ENCODE assay signal across 7 mouse cellular contexts in genomic region chr4:147443554-147443927, GRCm38 (mm10). TPM values are rescaled to one million over a fixed set of nuclear protein-coding genes. Genes with fewer than 3 reads are reported as not detected.
DNase-seq lines count a peak whose midpoint lies in the region; ATAC-seq and TF ChIP-seq lines count a peak whose summit lies in the region.
"Not testable (repeated sequence)": the region's sequence is repeated elsewhere in the genome, so short reads cannot be mapped to it uniquely, and the experiment has no call there.

No protein-coding gene starts in this region.

- H3K27ac ChIP-seq in brown adipose tissue, adult 24 weeks (replicated peaks; ENCODE audit: low read depth, low read length): peak overlapping the region; percentile 86
- not testable (repeated sequence) for H3K27ac ChIP-seq in forebrain, embryonic 14.5 days (ENCODE audit: low read depth, low read length); intestine, embryonic 16.5 days (ENCODE audit: low read length); lung, embryonic 16.5 days (ENCODE audit: low read length); neural tube, embryonic 12.5 days
- peak overlapping the region; percentile 81 for H3K27ac ChIP-seq in heart, embryonic 16.5 days (ENCODE audit: low read length)
- H3K27ac ChIP-seq in limb, embryonic 14.5 days (replicated peaks; ENCODE audit: low read depth, low read length): peak overlapping the region; percentile 86; the same call in 1 of the 2 replicates

- peak overlapping the region; percentile 80 for H3K9ac ChIP-seq in forebrain, embryonic 14.5 days (ENCODE audit: low read length)
- peak overlapping the region; percentile 95 for H3K9ac ChIP-seq in heart, embryonic 16.5 days (ENCODE audit: low read length)
- H3K9ac ChIP-seq in intestine, embryonic 16.5 days (ENCODE audit: low read depth, low read length): peak overlapping the region; percentile 83
- H3K9ac ChIP-seq in limb, embryonic 14.5 days (ENCODE audit: low read depth, low read length, severe bottlenecking): peak overlapping the region; percentile 94
- H3K9ac ChIP-seq in lung, embryonic 16.5 days (ENCODE audit: low read length): peak overlapping the region; percentile 78; the same call in 1 of the 2 replicates
- H3K9ac ChIP-seq in neural tube, embryonic 12.5 days: peak overlapping the region; percentile 83; the same call in 1 of the 2 replicates

- H3K4me2 ChIP-seq in forebrain, embryonic 14.5 days (ENCODE audit: low read length): peak overlapping the region; percentile 76
- peak overlapping the region; percentile 92 for H3K4me2 ChIP-seq in heart, embryonic 16.5 days (ENCODE audit: low read depth, low read length)
- peak overlapping the region; percentile 96 for H3K4me2 ChIP-seq in intestine, embryonic 16.5 days (ENCODE audit: low read depth, low read length)
- peak overlapping the region; percentile 88 for H3K4me2 ChIP-seq in limb, embryonic 14.5 days (replicated peaks; ENCODE audit: low read depth, low read length, severe bottlenecking)
- H3K4me2 ChIP-seq in lung, embryonic 16.5 days (ENCODE audit: low read depth, low read length): peak overlapping the region; percentile 79
- H3K4me2 ChIP-seq in neural tube, embryonic 12.5 days (replicated peaks): peak overlapping the region; percentile 88

- H3K9me3 ChIP-seq in forebrain, embryonic 14.5 days (replicated peaks; ENCODE audit: control insufficient read depth, low read length); heart, embryonic 16.5 days (replicated peaks; ENCODE audit: control insufficient read depth, low read length); intestine, embryonic 16.5 days (ENCODE audit: control insufficient read depth, low read length); limb, embryonic 14.5 days (ENCODE audit: control insufficient read depth, low read length); lung, embryonic 16.5 days (ENCODE audit: control insufficient read depth, low read length); neural tube, embryonic 12.5 days: not testable (repeated sequence)

- TF ChIP-seq POLR2A in limb, embryonic 14.5 days (IDR thresholded peaks at IDR 0.05; ENCODE audit: borderline replicate concordance, extremely low read depth, insufficient read depth, insufficient read length): not testable (repeated sequence)

- WGBS in forebrain, embryonic 14.5 days: 48% methylated on average over 8 of the region's 8 CpGs
- WGBS in heart, embryonic 16.5 days: 32% methylated on average over 8 of the region's 8 CpGs
- 45% methylated on average over 8 of the region's 8 CpGs for WGBS in intestine, embryonic 16.5 days
- WGBS in limb, embryonic 14.5 days: 35% methylated on average over 8 of the region's 8 CpGs
- WGBS in lung, embryonic 16.5 days: 32% methylated on average over 8 of the region's 8 CpGs
- 41% methylated on average over 8 of the region's 8 CpGs for WGBS in neural tube, embryonic 12.5 days

- not testable (repeated sequence) for H3K36me3 ChIP-seq in forebrain, embryonic 14.5 days (ENCODE audit: control insufficient read depth, insufficient read depth, low read length); heart, embryonic 16.5 days (ENCODE audit: control insufficient read depth, insufficient read depth); intestine, embryonic 16.5 days (ENCODE audit: control insufficient read depth, insufficient read depth, low read length); limb, embryonic 14.5 days (ENCODE audit: control insufficient read depth, insufficient read depth, low read length); lung, embryonic 16.5 days (ENCODE audit: control insufficient read depth, insufficient read depth, low read length); neural tube, embryonic 12.5 days

- not testable (repeated sequence) for DNase-seq in forebrain, embryonic 14.5 days (ENCODE audit: low spot score); limb, embryonic 14.5 days (ENCODE audit: low spot score)

- H3K27me3 ChIP-seq in forebrain, embryonic 14.5 days (replicated peaks; ENCODE audit: control insufficient read depth, insufficient read depth, low read length); heart, embryonic 16.5 days (ENCODE audit: control insufficient read depth, insufficient read depth, low read length); intestine, embryonic 16.5 days (replicated peaks; ENCODE audit: control insufficient read depth, insufficient read depth, low read length); limb, embryonic 14.5 days (ENCODE audit: control insufficient read depth, insufficient read depth, low read length); lung, embryonic 16.5 days (ENCODE audit: control insufficient read depth, insufficient read depth, low read depth, low read length); neural tube, embryonic 12.5 days (replicated peaks): not testable (repeated sequence)

- not testable (repeated sequence) for H3K4me1 ChIP-seq in brown adipose tissue, adult 24 weeks (ENCODE audit: control insufficient read depth, insufficient read depth, insufficient read length, low read length); forebrain, embryonic 14.5 days (ENCODE audit: control insufficient read depth, insufficient read depth, low read length); heart, embryonic 16.5 days (ENCODE audit: control insufficient read depth, insufficient read depth, low read length); intestine, embryonic 16.5 days (ENCODE audit: control insufficient read depth, insufficient read depth, low read length); limb, embryonic 14.5 days (ENCODE audit: control insufficient read depth, insufficient read depth, low read length); lung, embryonic 16.5 days (replicated peaks; ENCODE audit: control insufficient read depth, insufficient read depth, low read length); neural tube, embryonic 12.5 days

- H3K4me3 ChIP-seq in brown adipose tissue, adult 24 weeks (ENCODE audit: insufficient read depth, low read depth, low read length): peak overlapping the region; percentile 83
- H3K4me3 ChIP-seq in forebrain, embryonic 14.5 days (ENCODE audit: low read depth, low read length): peak overlapping the region; percentile 42
- peak overlapping the region; percentile 73 for H3K4me3 ChIP-seq in heart, embryonic 16.5 days (ENCODE audit: low read length)
- peak overlapping the region; percentile 59 for H3K4me3 ChIP-seq in intestine, embryonic 16.5 days (ENCODE audit: low read length)
- peak overlapping the region; percentile 53 for H3K4me3 ChIP-seq in limb, embryonic 14.5 days (replicated peaks; ENCODE audit: low read length)
- H3K4me3 ChIP-seq in lung, embryonic 16.5 days (ENCODE audit: low read length): peak overlapping the region; percentile 56
- H3K4me3 ChIP-seq in neural tube, embryonic 12.5 days: peak overlapping the region; percentile 52

- not testable (repeated sequence) for ATAC-seq in forebrain, embryonic 14.5 days; heart, embryonic 16.5 days (replicated peaks; ENCODE audit: extremely low read depth, insufficient read depth, low FRiP score); intestine, embryonic 16.5 days; limb, embryonic 14.5 days (ENCODE audit: low FRiP score, low read depth); lung, embryonic 16.5 days (ENCODE audit: low read depth)
- ATAC-seq in neural tube, embryonic 12.5 days (ENCODE audit: low FRiP score, low read depth): peak; percentile 31; the same call in 1 of the 2 replicates

RNA-seq across cellular contexts. Expression of gene Zfp982, which starts 48.7 kb away (rescaled TPM):
- polyA plus RNA-seq in brown adipose tissue, adult 24 weeks (2012; ENCODE audit: insufficient read depth, insufficient read length, missing spikeins): 36.3 and 88.8 TPM in 2 replicates
- 1.8 and 2.7 TPM in 2 replicates for polyA plus RNA-seq in forebrain, embryonic 14.5 days (2014; fragmentation: Nextera tagmentation; extraction: Ambion mirVana)
- 4.6 and 6.3 TPM in 2 replicates for polyA plus RNA-seq in heart, embryonic 16.5 days (2015; fragmentation: Nextera tagmentation; extraction: Ambion mirVana)
- 2.9 and 3.1 TPM in 2 replicates for polyA plus RNA-seq in intestine, embryonic 16.5 days (2015; fragmentation: Nextera tagmentation; extraction: Ambion mirVana)
- 1.6 and 3.4 TPM in 2 replicates for polyA plus RNA-seq in limb, embryonic 14.5 days (2012; rRNA removed)
- 6.4 TPM in 2 replicates for polyA plus RNA-seq in limb, embryonic 14.5 days (2014; fragmentation: Nextera tagmentation; extraction: Ambion mirVana)
- polyA plus RNA-seq in lung, embryonic 16.5 days (2015; fragmentation: Nextera tagmentation; extraction: Ambion mirVana): 3.7 and 4.7 TPM in 2 replicates
- 6.3 and 7.7 TPM in 2 replicates for polyA plus RNA-seq in neural tube, embryonic 12.5 days (2016; fragmentation: Nextera tagmentation; extraction: Ambion mirVana)
